Mouse (Mus musculus): Measurements from ENCODE around the gene Hyal3.
"Not testable (repeated sequence)": the region's sequence is repeated elsewhere in the genome, so short reads cannot be mapped to it uniquely, and the experiment has no call there.

Hyal3 gene

DNA sequence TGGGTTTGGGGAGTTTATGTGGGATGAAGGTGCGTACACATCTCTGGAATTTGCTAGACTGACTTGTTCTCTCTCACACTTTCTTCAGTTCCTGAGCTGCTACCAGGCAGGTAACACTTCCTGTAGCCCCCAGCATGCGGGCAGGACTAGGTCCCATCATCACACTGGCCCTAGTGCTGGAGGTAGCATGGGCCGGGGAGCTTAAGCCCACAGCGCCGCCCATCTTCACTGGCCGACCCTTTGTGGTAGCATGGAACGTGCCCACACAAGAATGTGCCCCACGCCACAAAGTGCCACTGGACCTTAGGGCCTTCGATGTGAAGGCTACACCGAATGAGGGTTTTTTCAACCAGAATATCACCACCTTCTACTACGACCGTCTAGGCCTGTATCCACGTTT lies 10.6 kb upstream of the Hyal3 start:
- DNase-seq (ENCODE audit: extremely low read depth, low read depth, low spot score) = no peak

DNA sequence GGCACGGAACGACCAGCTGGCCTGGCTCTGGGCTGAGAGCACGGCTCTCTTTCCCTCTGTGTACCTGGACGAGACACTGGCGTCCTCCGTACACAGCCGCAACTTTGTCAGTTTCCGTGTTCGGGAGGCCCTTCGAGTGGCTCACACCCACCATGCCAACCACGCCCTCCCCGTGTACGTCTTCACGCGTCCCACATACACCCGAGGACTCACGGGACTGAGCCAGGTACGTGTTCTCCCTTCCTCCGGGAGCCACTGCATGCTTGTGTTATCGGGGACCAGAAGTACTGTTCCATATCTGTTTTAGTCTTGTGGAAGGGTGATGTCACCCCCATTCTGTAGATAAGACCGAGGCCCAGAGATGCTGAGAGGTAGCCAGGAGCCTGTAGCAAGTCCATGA lies 9.8 kb upstream of the Hyal3 start:
- no peak for DNase-seq (ENCODE audit: extremely low read depth, low read depth, low spot score)

DNA sequence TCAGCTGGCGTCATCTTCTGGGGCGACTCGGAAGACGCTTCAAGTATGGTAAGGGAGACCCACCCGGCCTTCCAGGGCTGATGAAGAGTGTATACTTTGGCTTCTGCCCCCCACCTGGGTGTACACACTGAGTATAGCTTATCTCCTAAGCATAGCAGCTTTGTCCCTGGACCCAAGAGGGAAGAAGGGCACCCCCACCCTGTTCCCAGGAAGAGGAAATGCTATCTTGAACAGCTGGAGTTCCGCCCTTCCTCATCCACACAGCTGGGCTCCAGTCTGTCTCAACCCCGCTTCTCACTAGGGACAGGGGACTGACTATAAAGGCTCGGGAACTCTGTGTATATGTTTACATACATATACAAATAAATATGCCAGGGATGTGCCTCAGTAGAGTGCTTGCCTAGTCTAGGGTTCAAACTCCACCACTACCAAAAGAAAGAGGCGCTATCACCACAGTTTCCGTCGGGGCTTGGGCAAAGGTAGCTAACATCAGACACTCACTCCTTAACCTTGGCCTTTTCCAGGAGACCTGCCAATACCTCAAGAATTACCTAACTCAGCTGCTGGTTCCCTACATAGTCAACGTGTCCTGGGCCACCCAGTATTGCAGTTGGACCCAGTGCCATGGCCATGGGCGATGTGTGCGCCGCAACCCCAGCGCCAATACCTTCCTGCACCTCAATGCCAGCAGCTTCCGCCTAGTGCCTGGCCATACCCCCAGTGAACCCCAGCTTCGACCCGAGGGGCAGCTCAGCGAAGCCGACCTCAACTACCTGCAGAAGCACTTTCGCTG lies 8.9 kb upstream of the Hyal3 start:
- peak; percentile 94 for DNase-seq (ENCODE audit: extremely low read depth, low read depth, low spot score)

DNA sequence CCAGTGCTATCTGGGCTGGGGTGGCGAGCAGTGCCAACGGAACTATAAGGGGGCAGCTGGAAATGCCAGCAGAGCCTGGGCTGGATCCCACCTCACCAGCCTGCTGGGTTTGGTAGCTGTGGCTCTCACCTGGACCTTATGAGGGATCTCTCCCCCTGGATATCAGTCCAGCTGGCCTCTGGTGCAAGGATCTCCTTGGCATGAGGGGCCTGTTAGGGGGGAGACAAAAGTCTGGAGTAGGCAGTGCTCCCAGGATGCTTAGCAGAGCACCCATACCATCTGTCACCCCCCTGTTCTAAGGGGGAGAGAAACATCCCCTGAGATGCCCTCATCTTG lies 8.3 kb upstream of the Hyal3 start:
- no peak for DNase-seq (ENCODE audit: extremely low read depth, low read depth, low spot score)

DNA sequence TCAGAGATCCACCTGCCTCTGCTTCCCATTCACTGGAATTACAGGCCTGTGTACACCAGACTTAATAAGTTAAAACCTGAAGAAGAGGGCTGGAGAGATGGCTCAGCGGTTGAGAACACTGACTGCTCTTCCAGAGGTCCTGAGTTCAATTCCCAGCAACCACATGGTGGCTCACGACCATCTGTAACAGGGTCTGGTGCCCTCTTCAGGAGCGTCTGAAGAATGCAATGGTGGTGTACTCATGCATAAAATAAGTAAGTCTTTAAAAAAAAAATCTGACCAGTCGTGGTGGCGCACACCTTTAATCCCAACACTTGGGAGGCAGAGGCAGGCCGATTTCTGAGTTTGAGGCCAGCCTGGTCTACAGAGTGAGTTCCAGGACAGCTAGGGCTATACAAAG lies 6.8 kb upstream of the Hyal3 start:
- not testable (repeated sequence) for DNase-seq (ENCODE audit: extremely low read depth, low read depth, low spot score)

DNA sequence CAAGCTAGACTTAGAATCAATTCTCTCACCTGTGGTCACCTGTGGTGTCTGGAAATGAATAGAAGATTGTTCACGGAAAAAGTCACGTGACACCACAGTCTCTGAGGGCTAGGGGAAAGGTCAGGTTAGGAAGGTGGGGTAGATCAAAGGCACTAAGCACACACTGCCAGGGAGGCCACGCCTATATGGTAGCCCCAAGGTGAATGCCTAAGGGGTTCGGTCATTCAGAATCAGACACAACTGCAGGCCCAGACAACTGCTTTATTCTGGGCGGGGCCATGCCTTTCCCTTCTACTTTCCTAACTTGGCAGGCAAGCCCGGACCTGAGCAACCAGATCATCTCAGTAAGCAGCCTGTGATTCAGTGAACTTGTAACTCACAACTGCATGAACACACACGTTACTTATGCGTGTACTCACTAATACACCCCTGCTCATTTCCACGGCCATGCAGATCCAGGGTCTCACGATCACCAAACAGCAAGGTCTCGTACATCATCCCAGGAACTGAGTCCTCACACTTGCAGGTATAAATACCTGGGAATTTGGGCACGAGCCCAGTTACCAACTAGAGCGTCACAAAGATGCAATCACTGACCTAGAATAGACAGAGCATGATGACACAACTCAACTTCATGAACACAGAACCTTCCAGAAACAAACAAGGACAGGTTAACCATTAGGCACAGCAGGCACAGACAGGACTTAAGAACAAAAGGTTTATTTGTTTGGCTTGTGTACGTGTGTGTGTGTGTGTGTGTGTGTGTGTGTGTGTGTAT lies 4.8 kb upstream of the Hyal3 start:
- peak; percentile 90 for DNase-seq (ENCODE audit: extremely low read depth, low read depth, low spot score)

DNA sequence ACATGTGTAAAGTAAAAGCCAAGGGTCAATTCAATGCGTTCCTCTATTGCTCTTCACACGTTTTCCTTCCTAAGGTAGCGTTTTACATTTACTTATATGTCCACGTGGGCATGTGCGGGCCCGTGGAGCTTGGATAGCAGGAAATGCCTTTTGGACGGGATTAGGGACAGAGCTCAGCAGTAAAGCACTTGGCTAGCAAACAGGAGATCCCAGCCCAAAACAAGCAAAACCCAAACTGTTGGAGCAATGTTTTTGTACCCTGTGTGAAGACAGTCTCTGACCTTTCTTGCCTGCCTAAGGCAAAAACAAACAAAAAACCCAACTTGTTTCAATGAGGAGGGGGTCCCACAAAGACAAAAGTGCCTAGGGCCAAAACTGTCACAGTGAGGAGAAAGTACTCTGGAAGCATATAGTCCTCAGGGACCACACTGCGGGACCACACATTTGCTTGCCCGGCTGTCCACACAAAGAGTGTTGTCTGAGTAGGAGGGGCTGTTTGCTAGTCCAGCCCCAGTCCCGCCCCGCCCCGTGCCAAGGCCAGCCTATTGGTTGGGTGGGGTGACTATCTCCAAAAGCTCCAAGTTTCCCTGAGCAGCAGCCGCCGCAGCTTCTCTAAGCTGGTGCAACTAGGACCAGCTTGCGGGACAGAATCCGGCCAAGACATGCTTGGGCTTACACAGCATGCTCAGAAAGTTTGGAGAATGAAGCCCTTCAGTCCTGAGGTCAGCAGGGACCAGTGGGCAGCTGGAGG lies 4.1 kb upstream of the Hyal3 start, which contains the start of gene Hyal1:
Hyal1 (plus strand) TSS at position 571 of the 751 bp plus-strand sequence.
- DNase-seq (ENCODE audit: extremely low read depth, low read depth, low spot score) = peak; percentile 94

DNA sequence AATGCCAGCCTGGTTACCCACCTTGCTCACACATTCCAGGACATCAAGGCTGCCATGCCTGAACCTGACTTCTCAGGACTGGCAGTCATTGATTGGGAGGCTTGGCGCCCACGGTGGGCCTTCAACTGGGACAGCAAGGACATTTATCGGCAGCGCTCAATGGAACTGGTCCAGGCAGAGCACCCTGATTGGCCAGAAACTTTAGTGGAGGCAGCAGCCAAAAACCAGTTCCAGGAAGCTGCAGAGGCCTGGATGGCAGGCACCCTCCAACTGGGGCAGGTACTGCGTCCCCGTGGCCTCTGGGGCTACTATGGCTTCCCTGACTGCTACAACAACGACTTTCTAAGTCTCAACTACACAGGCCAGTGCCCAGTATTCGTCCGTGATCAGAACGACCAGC lies 2.7 kb upstream of the Hyal3 start:
- DNase-seq (ENCODE audit: extremely low read depth, low read depth, low spot score) = no peak

DNA sequence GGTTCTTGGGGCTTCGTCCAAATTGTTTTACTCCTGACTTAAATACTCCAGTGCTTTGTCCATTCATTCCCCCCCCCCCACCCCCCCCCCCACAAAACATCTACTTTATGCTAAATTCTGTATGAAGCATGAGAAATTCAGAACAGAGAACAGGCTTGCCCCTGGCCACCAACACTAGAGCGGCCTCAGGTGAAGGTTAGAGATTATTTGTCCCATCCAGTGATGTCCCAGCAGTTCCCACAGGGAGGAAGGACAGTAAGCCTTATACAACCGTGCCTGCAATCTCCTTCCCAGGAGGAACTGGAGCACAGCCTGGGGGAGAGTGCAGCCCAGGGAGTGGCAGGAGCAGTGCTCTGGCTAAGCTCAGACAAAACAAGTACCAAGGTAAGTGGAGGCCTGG lies 2.0 kb upstream of the Hyal3 start, which contains the start of gene Naa80:
Naa80 (plus strand) TSS at position 301 of the 400 bp plus-strand sequence.
- DNase-seq (ENCODE audit: extremely low read depth, low read depth, low spot score) = no peak

DNA sequence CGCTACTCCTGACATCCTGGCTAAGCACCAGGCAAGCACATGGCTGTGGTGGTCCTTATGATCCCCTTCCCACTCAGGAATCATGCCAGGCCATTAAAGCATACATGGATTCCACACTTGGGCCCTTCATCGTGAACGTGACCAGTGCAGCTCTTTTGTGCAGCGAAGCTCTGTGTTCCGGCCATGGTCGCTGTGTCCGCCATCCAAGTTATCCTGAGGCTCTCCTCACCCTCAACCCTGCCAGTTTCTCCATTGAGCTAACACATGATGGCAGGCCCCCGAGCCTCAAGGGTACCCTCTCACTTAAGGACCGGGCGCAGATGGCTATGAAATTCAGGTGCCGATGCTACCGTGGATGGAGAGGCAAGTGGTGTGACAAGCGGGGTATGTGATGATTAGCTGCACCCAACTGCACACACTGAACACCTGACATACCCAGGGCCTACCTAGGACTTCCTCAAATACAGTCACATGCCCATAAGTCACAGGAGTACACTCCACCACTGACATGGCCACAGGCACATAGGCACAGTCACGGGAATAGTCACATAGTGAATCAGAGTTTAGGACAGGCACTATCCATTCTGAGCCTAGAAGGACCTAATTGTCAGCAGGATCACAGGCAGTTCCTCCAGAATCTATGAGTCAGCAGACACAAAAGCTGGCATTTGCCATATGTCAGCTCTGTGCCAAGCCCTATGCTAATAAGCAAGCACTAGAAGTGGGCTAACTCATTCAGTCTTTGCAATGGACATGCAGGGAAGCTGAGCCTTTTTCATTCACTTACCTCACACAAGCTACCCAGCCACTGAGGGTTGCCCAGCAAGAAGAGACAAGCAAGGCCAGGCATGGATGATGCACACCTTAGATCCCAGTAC lies 1.4 kb upstream of the Hyal3 start:
- DNase-seq (ENCODE audit: extremely low read depth, low read depth, low spot score) = no peak

DNA sequence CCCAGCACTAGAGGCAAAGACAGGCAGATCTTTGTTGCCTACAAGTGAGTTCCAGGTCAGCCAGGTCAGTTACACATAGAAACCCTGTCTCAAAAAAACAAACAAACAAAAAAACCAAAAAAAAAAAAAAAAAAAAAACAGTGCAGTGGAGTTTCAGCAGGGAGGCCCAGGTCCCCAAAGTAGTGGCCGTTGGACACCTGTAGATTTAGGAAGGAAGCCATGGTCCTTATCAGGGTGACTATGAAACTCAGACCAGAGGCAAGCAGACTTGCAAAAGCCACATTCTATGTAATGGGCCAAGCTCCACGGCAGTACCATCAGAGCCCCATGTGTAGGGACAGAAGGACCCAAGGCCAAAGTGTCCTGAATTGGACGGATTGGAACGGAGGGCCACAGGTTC lies 966 bp downstream of the Hyal3 start:
- no peak for DNase-seq (ENCODE audit: extremely low read depth, low read depth, low spot score)

DNA sequence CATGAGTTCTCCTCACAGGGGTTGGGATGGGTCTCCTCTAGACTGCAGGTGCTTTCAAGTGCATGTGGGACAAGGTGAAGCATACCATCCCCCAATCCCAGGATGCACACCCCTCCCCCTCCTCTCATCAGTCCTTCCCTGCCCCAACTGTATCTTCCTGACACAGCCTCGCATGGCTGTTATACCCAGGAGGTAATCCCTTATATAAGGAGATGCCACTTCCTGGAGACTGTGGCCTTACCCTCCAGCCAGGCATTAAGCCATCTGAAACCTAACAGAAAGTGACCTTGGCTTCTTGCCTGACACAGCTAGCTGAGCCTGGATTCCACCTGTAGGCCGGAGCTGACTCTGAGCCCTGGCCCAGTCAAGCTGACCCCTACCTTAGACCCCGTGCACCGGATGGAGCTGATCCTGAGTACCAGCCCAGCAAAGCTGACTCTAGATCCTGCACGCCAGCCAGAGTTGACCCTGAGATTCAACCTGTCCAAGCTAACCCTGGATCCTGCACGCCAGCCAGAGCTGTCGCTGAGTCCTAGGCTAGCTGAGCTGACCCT lies 2.0 kb downstream of the Hyal3 start:
- DNase-seq (ENCODE audit: extremely low read depth, low read depth, low spot score) = no peak

DNA sequence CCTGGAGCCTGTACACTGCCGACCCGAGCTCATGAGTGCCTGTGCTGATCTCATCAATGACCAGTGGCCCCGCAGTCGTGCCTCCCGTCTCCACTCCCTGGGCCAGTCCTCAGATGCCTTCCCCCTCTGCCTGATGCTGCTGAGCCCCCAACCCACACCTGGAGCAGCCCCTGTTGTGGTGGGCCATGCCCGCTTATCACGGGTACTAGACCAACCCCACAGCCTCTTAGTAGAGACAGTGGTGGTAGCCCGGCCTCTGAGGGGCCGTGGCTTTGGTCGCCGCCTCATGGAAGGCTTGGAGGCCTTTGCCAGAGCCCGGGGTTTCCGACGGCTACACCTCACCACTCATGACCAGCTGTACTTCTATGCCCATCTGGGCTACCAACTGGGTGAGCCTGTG lies 2.6 kb downstream of the Hyal3 start:
- DNase-seq (ENCODE audit: extremely low read depth, low read depth, low spot score) = no peak

DNA sequence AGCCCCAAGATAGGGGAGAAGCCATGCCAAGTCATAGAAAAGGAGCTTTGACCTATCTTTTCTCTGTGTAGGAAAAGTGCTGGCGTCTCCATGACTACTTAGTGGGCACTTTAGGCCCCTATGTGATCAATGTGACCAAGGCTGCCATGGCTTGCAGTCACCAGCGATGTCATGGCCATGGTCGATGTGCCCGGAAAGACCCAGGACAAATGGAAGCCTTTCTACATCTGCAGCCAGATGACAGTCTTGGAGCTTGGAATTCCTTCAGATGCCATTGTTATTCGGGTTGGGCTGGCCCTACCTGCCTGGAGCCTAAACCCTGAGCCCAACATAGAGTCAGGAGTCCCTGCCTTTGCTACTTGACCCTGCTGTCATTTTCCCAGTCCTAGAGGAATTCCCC lies 5.9 kb downstream of the Hyal3 start:
- no peak for DNase-seq (ENCODE audit: extremely low read depth, low read depth, low spot score)

DNA sequence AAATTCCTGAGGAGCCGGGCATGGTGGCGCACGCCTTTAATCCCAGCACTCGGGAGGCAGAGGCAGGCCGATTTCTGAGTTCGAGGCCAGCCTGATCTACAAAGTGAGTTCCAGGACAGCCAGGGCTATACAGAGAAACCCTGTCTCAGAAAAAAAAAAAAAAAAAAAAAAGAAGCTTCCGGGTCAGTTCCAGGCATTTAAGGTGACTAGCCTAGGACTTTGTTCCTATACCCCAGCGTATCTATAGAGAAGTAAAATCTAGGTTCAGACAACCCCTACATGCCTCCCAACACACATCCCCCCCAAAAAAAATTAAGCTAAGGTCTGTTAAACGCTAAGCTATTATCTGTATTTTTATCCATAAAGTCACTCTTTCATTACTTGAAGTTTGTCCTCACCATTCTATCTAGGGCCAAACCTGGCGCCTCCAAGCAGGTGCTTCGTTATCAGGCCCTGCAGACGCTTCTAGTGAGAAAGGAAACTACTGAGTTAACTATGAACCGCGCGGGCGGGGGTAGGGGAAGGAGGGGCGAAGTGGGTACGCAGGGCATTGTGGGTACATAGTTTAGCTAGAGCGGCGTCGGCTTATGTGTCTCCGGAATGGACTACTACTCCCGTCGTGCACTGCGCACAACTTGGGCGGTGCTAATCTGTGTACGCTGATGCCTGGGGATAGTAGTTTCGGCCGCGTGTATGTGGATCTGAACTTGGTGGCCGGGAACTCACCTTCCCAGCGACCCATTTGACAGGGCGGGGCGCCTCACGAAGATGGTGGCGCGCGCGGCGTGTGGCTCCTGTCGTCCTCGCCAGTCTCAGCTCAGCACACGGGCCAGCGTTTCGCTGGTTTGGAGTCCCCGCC lies 6.6 kb downstream of the Hyal3 start, which contains the start of gene Ifrd2:
Ifrd2 (plus strand) TSS at position 669 of the 859 bp plus-strand sequence.
- DNase-seq (ENCODE audit: extremely low read depth, low read depth, low spot score) = peak; percentile 96

DNA sequence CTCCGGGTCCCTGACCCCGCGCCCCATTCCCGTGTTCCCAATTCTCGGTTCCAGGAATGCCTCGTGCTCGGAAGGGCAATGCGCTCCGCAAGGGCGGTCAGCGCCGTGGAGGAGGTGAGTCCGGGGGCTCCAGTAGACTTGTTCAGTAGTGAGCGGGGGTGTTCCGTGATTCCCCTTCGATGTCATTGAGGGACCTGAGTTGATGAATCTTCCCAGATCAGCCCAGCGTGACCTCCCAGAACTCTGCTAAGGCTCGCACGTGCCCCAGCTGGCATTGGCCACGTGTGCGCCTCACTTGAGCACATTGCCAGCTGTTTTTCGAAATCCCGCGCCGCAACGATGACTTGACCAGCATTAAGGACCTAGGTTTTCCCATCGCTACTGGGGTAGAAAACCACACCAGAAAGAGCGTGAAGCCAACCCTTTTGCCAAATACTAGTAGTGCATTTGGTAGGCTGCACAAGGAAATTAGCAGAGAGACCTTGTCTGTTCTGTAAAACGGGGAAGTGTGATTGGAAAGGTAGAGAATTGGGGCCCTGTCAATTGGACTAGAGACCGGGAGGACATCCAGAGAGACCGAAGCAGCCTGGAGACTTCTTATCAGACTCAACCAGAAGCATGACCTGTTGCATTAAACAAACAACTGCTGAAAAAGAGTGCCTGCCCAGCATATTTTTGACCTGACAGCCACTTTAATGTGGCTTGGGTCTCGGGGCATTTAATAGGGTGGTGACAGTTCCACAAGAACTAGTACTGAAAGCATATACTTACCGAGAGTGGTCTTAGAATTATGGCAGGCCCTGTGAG lies 7.4 kb downstream of the Hyal3 start:
- DNase-seq (ENCODE audit: extremely low read depth, low read depth, low spot score) = no peak

DNA sequence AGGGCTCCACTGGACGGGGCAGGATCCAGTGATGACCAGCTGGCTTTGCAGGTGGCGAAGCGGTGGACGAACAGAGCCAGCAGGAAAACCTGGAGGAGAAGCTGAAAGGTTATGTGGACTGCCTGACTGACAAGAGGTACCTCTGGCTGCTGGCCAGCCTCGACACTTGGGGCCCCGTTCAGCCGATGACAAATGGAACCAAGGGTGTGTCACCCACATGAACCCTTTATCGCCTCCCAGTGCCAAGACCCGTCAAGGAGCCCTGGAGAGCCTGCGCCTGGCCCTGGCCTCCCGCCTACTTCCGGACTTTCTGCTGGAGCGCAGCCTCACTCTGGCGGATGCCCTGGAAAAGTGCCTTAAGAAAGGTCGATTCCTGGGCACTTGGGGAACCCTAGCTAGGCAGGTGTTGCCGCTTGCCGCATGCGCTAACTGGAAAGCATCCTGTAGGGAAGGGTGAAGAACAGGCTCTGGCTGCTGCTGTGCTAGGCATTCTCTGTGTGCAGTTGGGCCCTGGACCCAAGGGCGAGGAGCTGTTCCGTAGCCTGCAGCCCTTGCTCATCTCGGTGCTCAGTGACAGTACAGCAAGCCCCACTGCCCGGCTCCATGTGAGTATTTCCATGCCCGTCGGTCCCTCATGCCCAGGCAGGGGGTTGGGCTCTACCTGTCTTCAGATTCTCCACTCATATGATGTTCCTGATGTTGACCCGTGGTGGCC lies 9.6 kb downstream of the Hyal3 start:
- DNase-seq (ENCODE audit: extremely low read depth, low read depth, low spot score) = no peak

DNA sequence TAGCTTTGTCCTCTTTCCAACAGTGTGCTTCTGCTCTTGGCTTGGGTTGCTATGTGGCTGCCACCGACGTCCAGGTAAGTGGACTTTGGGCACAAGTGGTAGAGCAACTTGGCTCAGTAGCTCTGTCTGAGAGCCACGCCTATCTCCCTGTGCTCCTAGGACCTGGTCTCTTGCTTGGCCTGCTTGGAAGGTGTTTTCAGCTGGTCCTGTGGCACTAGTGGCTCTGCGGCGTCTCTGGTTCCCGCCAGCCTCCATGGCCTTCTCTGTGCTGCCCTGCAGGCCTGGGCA lies 10.1 kb downstream of the Hyal3 start:
- no peak for DNase-seq (ENCODE audit: extremely low read depth, low read depth, low spot score)

All from fat pad, adult 2 months (tissue).